Mouse (Mus musculus) small intestine, adult 2 months (tissue): ENCODE data around the gene Ctnnd2.

Source experiments
- CTCF ChIP-seq: fragments of 200-500 bp; IDR thresholded peaks from 2 replicates; pipeline ENCODE4 v1.5.1; 2012; ENCODE audit warnings: low read depth, mild to moderate bottlenecking, control low read depth, inconsistent platforms, low read length, moderate library complexity, mixed read lengths; ENCODE audit not compliant: insufficient replicate concordance, insufficient read length; ENCODE audit errors: extremely low read depth
- POLR2A ChIP-seq: fragments of 200-500 bp; IDR thresholded peaks from 2 replicates; pipeline ENCODE4 v1.6.1; 2012; ENCODE audit warnings: low read depth, mild to moderate bottlenecking, control low read depth, inconsistent platforms, low read length, moderate library complexity

DNA sequence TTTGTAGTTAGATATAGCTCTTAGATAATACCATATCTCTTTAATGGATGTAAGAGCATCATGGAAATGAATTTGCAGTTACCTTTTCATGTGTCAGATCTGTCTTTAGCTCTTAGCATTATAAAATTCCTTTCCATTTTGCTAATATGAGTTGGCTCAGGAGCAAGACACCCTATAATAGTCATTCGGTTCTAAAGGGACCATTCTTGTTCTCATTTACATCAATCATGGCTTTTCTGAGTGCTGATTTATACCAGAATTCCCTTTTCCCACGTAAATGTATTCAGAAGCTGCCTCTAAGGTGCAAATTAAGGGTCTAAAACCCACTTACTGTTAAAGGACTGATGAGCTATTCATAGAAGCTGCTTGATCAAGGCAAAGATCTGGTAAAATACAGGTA, 445.5 kb downstream of the Ctnnd2 start:
- no peak for TF ChIP-seq CTCF
- TF ChIP-seq POLR2A, result no peak
